Mouse (Mus musculus) heart, embryonic 10.5 days (tissue): ENCODE measurements at regions not wholly inside any gene's neighbourhood (a gene's known extent, or its start where the extent isn't known, plus 50 kb on each side); places are given as distances from the start of the nearest gene placed in this dataset.
A peak's percentile ranks its signal among the peaks of the same experiment; 100 is the strongest.

Experiments
- DNase-seq: peaks from one replicate; pipeline ENCODE4 v3.0.0-alpha.2; 2017; ENCODE audit warnings: low spot score
- H3K27ac ChIP-seq: fragments of 300-500 bp; sonication (generic); 2 replicates; pipeline ENCODE4 v1.5.1; 2016; ENCODE audit warnings: mild to moderate bottlenecking
- H3K27me3 ChIP-seq: fragments of 300-500 bp; sonication (generic); 2 replicates; pipeline ENCODE4 v1.6.1; 2016; ENCODE audit warnings: mild to moderate bottlenecking; ENCODE audit not compliant: poor library complexity, insufficient read depth, severe bottlenecking
- H3K36me3 ChIP-seq: fragments of 300-500 bp; sonication (generic); 2 replicates; pipeline ENCODE4 v1.6.1; 2016; ENCODE audit warnings: mild to moderate bottlenecking, moderate library complexity
- H3K4me1 ChIP-seq: fragments of 300-500 bp; sonication (generic); 2 replicates; pipeline ENCODE4 v1.6.1; 2016; ENCODE audit warnings: mild to moderate bottlenecking
- H3K4me3 ChIP-seq: fragments of 300-500 bp; sonication (generic); 2 replicates; pipeline ENCODE4 v1.5.1; 2016; ENCODE audit warnings: mild to moderate bottlenecking, moderate library complexity
- H3K9me3 ChIP-seq: fragments of 300-500 bp; sonication (generic); 2 replicates; pipeline ENCODE4 v1.6.1; 2016; ENCODE audit warnings: mild to moderate bottlenecking, moderate library complexity
- WGBS: fragments of 180-500 bp; shearing (Covaris S2); methylation state at CpG from one replicate; pipeline ENCODE4 v1.1.7; 2016; 5-methylcytosine and 5-hydroxymethylcytosine counted together

DNA sequence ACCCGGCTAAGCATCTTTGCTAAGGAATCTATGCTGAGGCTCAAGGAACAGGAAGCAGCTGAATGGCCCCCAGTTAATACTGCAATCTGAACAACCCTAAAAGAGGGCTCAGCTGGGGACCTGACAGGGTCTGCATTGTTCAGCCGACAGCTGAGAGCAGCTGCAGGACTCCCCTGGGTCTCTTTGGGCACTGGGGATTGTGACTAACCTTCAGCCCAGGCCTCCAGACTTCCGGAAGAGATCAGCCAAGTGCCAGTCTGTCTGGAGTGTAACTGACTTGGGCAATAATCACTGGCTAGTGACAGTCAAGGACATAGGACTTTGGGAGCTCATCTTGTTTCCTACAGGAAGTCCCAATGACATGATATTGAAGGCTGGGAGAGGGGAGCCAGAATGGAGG lies 73.1 kb downstream of the Rpusd4 start:
- no peaks in the 10 kb centered on the region for H3K9me3 ChIP-seq
- DNase-seq: no peak
- H3K27ac ChIP-seq: peak overlapping the region; percentile 38; the same call in 1 of the 2 replicates
- 28% methylated on average over 3 of the region's 3 CpGs for WGBS
- peaks cover 84% of the 10 kb centered on the region for H3K4me1 ChIP-seq
- no peaks in the 10 kb centered on the region for H3K36me3 ChIP-seq
- H3K27me3 ChIP-seq: 0 out of 2 replicates have a peak, but pooled peaks cover 7% of the 10 kb centered on the region
- H3K4me3 ChIP-seq: no peak overlapping the region

DNA sequence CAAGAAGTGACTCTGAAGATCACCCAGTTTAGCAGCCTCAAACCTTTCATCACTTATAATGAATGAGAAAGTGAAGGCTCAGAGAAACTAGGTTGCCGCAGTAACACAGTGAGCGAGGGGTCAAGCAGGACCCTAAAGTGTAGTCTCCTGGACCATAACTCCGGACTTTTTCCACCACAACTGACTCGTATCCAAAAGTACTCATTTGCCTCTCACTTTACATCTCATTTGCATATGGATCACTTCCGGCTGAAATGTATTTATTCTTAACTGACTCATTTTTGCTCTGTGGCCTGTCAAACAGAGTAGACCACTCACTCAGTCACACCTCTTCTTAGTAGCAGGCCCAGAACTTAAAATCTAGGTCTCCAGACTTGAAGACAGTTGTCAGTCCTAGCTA lies 73.7 kb downstream of the Rpusd4 start:
- no peak overlapping the region for H3K4me3 ChIP-seq
- H3K27ac ChIP-seq: peak overlapping the region; percentile 38; the same call in 1 of the 2 replicates
- 80% methylated on average over 5 of the region's 5 CpGs for WGBS
- H3K4me1 ChIP-seq: peaks cover 84% of the 10 kb centered on the region
- no peaks in the 10 kb centered on the region for H3K36me3 ChIP-seq
- H3K9me3 ChIP-seq: no peaks in the 10 kb centered on the region
- DNase-seq: no peak
- H3K27me3 ChIP-seq: 0 out of 2 replicates have a peak, but pooled peaks cover 7% of the 10 kb centered on the region

DNA sequence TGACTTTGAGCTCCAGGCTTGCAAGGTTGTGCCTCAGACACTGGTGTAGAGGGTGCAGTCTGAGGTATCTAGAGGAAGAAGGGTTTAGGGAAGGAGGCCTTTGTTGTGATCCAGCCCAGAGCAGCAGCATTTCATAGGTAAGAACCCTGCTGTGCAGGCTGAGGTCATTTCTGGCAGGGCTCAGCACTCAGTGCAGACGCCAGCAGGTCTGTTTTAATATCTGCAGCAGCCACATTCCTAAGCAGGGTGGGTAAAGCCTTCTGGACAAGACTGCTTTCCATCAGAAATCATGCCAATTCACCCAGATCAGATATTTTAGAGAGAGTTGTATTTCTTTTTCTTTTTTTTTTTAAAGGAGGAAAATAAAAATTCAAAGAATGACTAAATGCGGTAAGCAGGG lies 74.8 kb downstream of the Rpusd4 start:
- Histone ChIP-seq H3K4me1 (peaks cover 84% of the 10 kb centered on the region), H3K4me3 (no peak overlapping the region), H3K36me3 (no peaks in the 10 kb centered on the region), H3K9me3 (no peaks in the 10 kb centered on the region), H3K27ac (peak overlapping the region; percentile 82), H3K27me3 (0 out of 2 replicates have a peak, but pooled peaks cover 7% of the 10 kb centered on the region)
- 31% methylated on average over 2 of the region's 2 CpGs for WGBS
- DNase-seq: no peak

DNA sequence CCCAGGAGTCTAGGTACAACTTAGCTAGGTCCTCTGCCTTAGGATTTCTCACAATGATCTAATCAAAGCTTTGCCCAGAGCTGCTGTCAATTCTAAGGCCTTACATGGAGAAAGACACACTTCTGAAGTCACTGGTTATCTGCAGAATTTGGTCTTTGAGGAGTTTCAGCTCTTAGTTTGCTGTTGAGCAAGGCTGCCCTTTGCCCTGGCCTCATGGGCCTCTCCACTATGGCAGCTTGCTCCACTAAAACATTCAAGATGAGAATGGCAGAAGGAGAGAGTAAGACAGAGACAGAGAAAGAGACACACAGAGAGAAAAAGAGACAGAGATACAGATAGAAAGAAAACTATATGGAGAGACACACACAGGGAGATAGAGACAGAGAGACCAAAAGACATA lies 75.7 kb downstream of the Rpusd4 start:
- Histone ChIP-seq H3K36me3 (no peaks in the 10 kb centered on the region), H3K9me3 (no peaks in the 10 kb centered on the region), H3K27ac (0 out of 2 replicates have a peak overlapping the region, but pooled peaks have one; percentile 26), H3K27me3 (0 out of 2 replicates have a peak, but pooled peaks cover 7% of the 10 kb centered on the region), H3K4me3 (no peak overlapping the region), H3K4me1 (peaks cover 82% of the 10 kb centered on the region)
- no peak for DNase-seq

DNA sequence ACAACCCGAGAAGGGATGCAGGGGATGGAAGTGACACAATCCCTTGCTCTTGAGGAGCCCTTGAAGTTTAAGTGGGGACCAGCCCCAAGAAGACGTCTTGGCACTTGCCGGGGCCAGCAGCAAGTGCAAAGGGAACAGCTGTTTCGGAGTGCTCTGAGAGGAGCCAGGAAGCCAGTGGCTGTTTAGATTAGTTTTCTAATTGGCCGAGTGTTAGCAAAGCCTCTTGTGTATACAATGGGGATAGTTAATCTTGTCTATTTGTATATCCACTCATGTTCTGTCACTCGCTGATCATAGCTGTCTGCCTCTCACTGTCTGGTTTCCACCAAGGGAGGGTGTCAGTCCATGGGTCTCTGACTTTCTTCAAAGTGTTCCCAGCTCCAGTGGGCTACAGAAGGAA lies 76.6 kb upstream of the Cdon start:
- H3K36me3 ChIP-seq: no peaks in the 10 kb centered on the region
- 0 out of 2 replicates have a peak overlapping the region, but pooled peaks have one; percentile 25 for H3K27ac ChIP-seq
- no peak overlapping the region for H3K4me3 ChIP-seq
- no peaks in the 10 kb centered on the region for H3K9me3 ChIP-seq
- H3K4me1 ChIP-seq: peaks cover 73% of the 10 kb centered on the region
- 20% methylated on average over 6 of the region's 6 CpGs for WGBS
- no peak for DNase-seq
- 0 out of 2 replicates have a peak, but pooled peaks cover under 1% of the 10 kb centered on the region for H3K27me3 ChIP-seq

DNA sequence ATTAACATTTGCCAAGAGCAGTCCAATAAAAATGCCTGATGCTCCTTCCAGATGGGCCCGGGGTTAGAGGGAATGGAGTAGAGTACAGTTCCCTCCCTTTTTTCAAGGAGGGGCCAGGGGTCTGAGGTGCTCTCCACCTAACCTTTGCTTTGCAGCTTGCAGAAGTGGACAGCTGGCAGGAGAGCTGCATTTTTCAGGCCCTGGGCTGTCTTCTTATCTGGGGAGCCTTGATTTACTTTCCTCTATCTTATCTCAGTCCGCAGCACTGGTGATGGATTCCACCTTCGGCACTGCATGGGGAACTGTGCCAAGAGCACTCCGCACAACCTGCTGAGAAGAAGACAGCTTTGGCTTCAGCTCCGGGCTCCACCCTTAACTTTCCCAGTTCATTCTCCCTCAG lies 74.5 kb upstream of the Cdon start:
- no peaks in the 10 kb centered on the region for H3K9me3 ChIP-seq
- H3K4me1 ChIP-seq: peaks cover 52% of the 10 kb centered on the region
- H3K36me3 ChIP-seq: no peaks in the 10 kb centered on the region
- H3K4me3 ChIP-seq: no peak overlapping the region
- H3K27ac ChIP-seq: no peak overlapping the region
- H3K27me3 ChIP-seq: no peaks in the 10 kb centered on the region
- WGBS: 9% methylated on average over 5 of the region's 5 CpGs
- DNase-seq: no peak

DNA sequence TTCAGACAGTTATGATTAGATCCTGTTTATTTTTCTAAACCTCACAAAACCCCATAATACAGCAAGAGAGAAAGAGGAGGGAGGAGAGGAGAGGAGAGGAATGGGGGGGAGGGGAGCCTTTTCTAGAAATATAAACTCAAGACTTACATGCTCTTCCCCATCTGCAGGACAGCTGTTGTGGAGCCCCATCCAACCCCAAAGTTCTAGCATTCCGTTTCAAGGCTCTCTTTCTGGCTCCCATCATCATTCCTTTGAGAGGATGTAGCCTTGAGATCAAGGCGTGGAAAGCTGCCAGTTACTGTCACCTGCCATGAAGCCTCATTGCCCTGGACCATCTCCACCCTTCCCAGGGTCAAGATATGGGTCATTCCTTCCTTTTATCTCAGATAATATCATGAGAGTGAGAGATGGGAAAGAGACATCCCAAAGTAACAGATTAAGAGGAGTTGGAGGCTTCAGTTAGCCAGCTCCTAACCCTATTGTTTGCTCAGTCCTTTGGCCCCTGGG lies 70.8 kb upstream of the Cdon start:
- DNase-seq: no peak
- WGBS: 72% methylated on average over 2 of the region's 2 CpGs

DNA sequence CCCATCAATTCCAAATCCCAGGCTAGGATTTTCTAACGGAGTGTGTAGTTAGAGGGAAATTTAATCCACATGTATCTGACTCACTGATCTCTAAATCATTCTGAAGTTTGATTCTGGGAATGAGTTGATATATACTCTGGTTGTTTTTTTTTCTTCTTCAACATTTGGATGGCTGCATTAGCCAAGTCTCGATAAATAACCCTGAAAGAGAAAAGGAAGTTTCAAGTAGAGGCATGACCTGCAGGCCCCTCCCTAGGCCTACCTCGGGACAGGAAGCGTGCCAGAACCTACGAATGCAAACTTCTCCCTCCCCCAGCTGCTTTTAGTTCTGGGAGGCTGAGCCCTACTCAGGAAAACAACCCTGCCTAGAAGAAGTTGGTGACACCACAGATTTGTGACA lies 69.4 kb upstream of the Cdon start:
- Histone ChIP-seq H3K36me3 (no peaks in the 10 kb centered on the region), H3K4me3 (no peak overlapping the region), H3K4me1 (peaks cover 13% of the 10 kb centered on the region), H3K27ac (no peak overlapping the region), H3K27me3 (no peaks in the 10 kb centered on the region), H3K9me3 (no peaks in the 10 kb centered on the region)
- 71% methylated on average over 5 of the region's 5 CpGs for WGBS
- DNase-seq: no peak

More for the DNA sequence above, 70.8 kb upstream of the Cdon start:
- Histone ChIP-seq H3K27me3 (no peaks in the 10 kb centered on the region), H3K36me3 (no peaks in the 10 kb centered on the region), H3K27ac (no peak overlapping the region), H3K9me3 (no peaks in the 10 kb centered on the region), H3K4me1 (peaks cover 27% of the 10 kb centered on the region), H3K4me3 (no peak overlapping the region)

DNA sequence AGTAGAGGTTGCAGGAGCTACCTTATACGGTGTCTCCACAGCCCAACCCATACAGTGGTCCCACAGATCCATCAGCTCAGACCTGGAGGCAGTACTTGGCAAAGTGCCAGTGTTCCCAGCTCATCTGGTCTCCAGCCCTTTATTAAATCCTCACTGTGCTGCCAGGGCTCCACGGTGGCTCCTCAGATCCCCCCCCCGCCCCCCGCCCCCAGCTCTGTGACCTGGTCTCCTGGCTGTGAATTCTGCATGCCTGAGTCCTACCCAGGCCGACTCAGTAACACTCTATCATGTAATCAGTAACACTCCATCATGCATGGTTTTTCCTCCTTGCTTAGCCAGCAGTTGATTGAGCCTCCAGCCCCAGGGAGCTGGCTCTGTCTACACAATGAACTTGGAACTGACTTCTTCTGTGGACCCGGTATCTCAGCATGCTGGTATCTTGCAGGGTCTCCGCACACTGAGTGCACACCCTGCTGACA lies 66.2 kb upstream of the Cdon start:
- Histone ChIP-seq H3K9me3 (no peaks in the 10 kb centered on the region), H3K4me3 (no peak overlapping the region), H3K4me1 (peaks cover 10% of the 10 kb centered on the region), H3K36me3 (no peaks in the 10 kb centered on the region), H3K27ac (no peak overlapping the region), H3K27me3 (no peaks in the 10 kb centered on the region)
- DNase-seq: no peak
- 58% methylated on average over 7 of the region's 7 CpGs for WGBS

DNA sequence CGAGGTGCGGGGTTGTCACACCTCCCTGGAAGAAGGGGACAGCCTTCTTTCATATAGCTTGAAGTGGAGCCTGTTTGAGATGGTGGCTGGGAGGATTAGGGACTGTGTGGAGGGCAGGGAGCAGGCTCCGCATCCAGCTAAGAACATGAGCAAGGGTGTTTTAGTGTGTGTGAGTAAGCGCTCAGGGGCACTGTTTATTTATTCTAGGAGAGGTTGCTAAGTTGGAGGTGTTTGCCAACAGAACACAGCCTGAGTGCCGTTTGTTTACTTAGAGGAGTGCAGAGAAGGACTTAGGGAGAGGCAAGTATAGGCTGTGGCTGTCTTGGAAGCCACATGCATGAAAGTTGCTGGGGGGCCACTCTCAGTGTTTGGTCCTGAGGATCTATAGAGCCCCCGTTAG lies 61.2 kb upstream of the Cdon start:
- DNase-seq: no peak
- Histone ChIP-seq H3K4me3 (no peak overlapping the region), H3K36me3 (no peaks in the 10 kb centered on the region), H3K4me1 (peaks cover 44% of the 10 kb centered on the region), H3K27me3 (0 out of 2 replicates have a peak, but pooled peaks cover 5% of the 10 kb centered on the region), H3K27ac (peak overlapping the region; percentile 60), H3K9me3 (no peaks in the 10 kb centered on the region)
- 25% methylated on average over 6 of the region's 6 CpGs for WGBS

DNA sequence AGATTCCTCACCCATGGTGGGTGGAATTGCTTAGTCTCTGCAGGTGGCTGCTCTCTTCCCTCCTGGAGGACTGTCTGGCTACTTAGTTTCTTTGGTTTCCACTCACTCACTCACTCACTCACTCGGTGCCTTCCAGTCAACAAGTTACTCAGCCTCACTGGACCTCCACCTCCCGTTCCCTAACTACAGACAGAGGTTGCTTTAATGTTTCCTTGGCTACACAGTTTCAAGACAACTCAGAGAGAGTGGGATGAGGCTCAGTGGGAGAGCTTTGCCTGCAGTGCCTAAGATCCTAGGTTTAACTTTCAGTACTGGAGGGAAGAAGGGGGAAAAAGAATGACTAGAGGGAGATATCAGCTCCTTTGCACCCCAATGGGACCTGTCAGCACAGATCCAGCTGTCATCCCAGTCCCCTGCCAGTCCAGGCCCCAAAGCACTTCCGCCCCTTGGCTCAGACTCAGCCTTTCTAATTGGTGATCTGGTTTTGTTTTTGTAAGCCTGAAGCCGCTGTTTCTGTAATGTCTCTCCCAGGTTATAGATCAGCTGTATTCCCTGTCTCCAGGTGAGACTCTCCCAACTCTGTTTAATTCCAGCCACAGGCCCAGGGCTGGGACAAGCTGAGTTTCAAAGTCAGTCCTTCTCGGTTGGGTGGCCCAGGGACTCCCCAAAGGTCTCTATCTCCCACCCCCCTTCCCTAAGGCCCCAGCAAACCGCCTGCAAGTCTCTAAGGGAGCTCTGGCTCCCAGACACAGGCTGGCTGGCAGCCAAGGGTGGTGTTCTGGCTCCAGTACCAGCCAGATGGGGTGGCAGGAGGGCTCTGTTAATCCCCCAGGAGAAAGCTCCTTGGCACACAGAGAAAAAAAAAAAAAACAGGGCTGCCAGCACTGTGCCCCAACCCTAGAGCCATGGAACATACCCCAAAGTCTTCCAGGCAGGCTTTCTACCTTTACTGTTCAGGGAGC lies 60.5 kb upstream of the Cdon start:
- Histone ChIP-seq H3K27ac (peak overlapping the region; percentile 60), H3K27me3 (0 out of 2 replicates have a peak, but pooled peaks cover 5% of the 10 kb centered on the region), H3K4me1 (peaks cover 40% of the 10 kb centered on the region), H3K9me3 (no peaks in the 10 kb centered on the region), H3K36me3 (no peaks in the 10 kb centered on the region), H3K4me3 (no peak overlapping the region)
- 22% methylated on average over 6 of the region's 6 CpGs for whole genome bisulfite sequencing
- DNase-seq: no peak

DNA sequence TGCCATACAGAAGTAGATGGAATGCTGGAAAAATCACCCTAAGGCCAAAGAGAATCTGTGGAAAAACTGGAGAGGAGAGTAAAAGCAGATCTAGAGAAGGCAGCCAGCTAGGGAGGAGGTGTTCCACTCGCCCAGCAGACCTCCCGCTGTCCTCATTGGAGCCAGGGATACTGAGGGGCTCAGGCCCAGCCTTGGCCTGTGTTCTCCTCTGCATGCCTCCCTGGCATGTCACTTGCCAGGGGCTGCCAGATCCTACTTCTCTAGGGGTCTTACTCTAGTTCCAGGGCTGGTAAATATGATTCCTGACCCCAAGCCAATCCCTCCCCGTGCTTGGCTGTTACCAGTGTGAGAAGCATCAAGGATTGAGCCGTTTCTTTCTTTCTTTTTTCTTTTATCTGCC lies 59.5 kb upstream of the Cdon start:
- no peak overlapping the region for H3K27ac ChIP-seq
- 0 out of 2 replicates have a peak, but pooled peaks cover 5% of the 10 kb centered on the region for H3K27me3 ChIP-seq
- no peak for DNase-seq
- 55% methylated on average over 4 of the region's 4 CpGs for WGBS
- H3K4me3 ChIP-seq: no peak overlapping the region
- no peaks in the 10 kb centered on the region for H3K9me3 ChIP-seq
- H3K36me3 ChIP-seq: no peaks in the 10 kb centered on the region
- H3K4me1 ChIP-seq: peaks cover 40% of the 10 kb centered on the region

DNA sequence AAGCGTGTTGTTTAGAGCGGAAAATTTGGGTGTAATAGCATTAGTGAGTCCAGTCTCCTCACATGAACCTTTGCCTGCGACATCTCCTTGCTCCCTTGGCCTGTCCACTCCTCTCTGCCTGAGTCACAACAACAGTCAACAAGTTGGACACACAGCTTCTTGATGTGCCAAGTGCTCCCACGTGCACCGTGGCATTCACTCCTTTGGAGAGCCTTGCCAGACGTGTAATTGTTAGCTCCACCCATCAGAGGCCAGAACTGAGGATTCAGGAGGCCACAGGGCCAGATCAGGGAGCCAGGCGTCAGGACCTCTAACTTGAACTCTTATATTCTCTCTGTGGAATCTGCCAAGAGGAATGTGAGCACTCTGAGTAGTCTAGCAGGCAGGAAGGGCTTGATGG lies 58.7 kb upstream of the Cdon start:
- peaks cover 40% of the 10 kb centered on the region for H3K4me1 ChIP-seq
- 56% methylated on average over 7 of the region's 7 CpGs for WGBS

More for the DNA sequence above, 58.7 kb upstream of the Cdon start:
- H3K27me3 ChIP-seq: 0 out of 2 replicates have a peak, but pooled peaks cover 5% of the 10 kb centered on the region
- H3K9me3 ChIP-seq: no peaks in the 10 kb centered on the region
- no peak overlapping the region for H3K4me3 ChIP-seq
- no peak for DNase-seq
- H3K27ac ChIP-seq: peak overlapping the region; percentile 42; the same call in 1 of the 2 replicates
- H3K36me3 ChIP-seq: no peaks in the 10 kb centered on the region
